Mouse (Mus musculus): Measurements from ENCODE around the gene Tfcp2.
A peak's percentile ranks its signal among the peaks of the same experiment; 100 is the strongest.
"Not testable (repeated sequence)": the region's sequence is repeated elsewhere in the genome, so short reads cannot be mapped to it uniquely, and the experiment has no call there.

Tfcp2 gene

GRCm38 (mm10) chr15:100556378-100556777, 4.6 kb upstream of the Tfcp2 start:
- no peak for DNase-seq (ENCODE audit: low spot score in 2 of 2)

- DNase-seq (ENCODE audit: low spot score in 2 of 2) = no peak
These were observed 4.2 kb upstream of the Tfcp2 start for GRCm38 (mm10) chr15:100555965-100556364.

- DNase-seq (ENCODE audit: low spot score in 2 of 2) = no peak
These were observed 1.5 kb downstream of the Tfcp2 start for GRCm38 (mm10) chr15:100550280-100550679.

- DNase-seq (ENCODE audit: low spot score in 2 of 2) = not testable (repeated sequence)
These were observed 8.2 kb downstream of the Tfcp2 start for GRCm38 (mm10) chr15:100543651-100544030.

- not testable (repeated sequence) for DNase-seq (ENCODE audit: low spot score in 2 of 2)
These were observed 8.7 kb downstream of the Tfcp2 start for GRCm38 (mm10) chr15:100542876-100543650.

- no peak for DNase-seq (ENCODE audit: low spot score in 2 of 2)
These were observed 10.4 kb downstream of the Tfcp2 start for GRCm38 (mm10) chr15:100541426-100541825.

GRCm38 (mm10) chr15:100541001-100541400, 10.8 kb downstream of the Tfcp2 start:
- not testable (repeated sequence) for DNase-seq (ENCODE audit: low spot score in 2 of 2)

GRCm38 (mm10) chr15:100539411-100539810, 12.4 kb downstream of the Tfcp2 start:
- no peak for DNase-seq (ENCODE audit: low spot score in 2 of 2)

- no peak for DNase-seq (ENCODE audit: low spot score in 2 of 2)
These were observed 13.9 kb downstream of the Tfcp2 start for GRCm38 (mm10) chr15:100537913-100538312.

GRCm38 (mm10) chr15:100527900-100528299, 23.9 kb downstream of the Tfcp2 start:
- no peak for DNase-seq (ENCODE audit: low spot score in 2 of 2)

GRCm38 (mm10) chr15:100525405-100525804, 26.4 kb downstream of the Tfcp2 start:
- no peak for DNase-seq (ENCODE audit: low spot score in 2 of 2)

- no peak for DNase-seq (ENCODE audit: low spot score in 2 of 2)
These were observed 31.5 kb downstream of the Tfcp2 start for GRCm38 (mm10) chr15:100520306-100520705.

- DNase-seq (ENCODE audit: low spot score in 2 of 2) = no peak
These were observed 36.7 kb downstream of the Tfcp2 start for GRCm38 (mm10) chr15:100515121-100515520.

GRCm38 (mm10) chr15:100513387-100513786, 38.4 kb downstream of the Tfcp2 start:
- DNase-seq (ENCODE audit: low spot score in 2 of 2) = no peak

GRCm38 (mm10) chr15:100510072-100510471, 41.7 kb downstream of the Tfcp2 start:
- DNase-seq (ENCODE audit: low spot score in 2 of 2) = no peak

- no peak for DNase-seq (ENCODE audit: low spot score in 2 of 2)
These were observed 43.2 kb downstream of the Tfcp2 start for GRCm38 (mm10) chr15:100508454-100509167.

- not testable (repeated sequence) for DNase-seq (ENCODE audit: low spot score in 2 of 2)
These were observed 52.3 kb downstream of the Tfcp2 start for GRCm38 (mm10) chr15:100499506-100499905.

- peak; percentile 97 to 98 for DNase-seq (ENCODE audit: low spot score in 2 of 2)
These were observed 56.7 kb downstream of the Tfcp2 start, which contains the start of gene Csrnp2 for GRCm38 (mm10) chr15:100495102-100495501. Csrnp2 (minus strand) TSS chr15:100495488.

GRCm38 (mm10) chr15:100494647-100495046, 57.2 kb downstream of the Tfcp2 start:
- peak; percentile 70 to 77 for DNase-seq (ENCODE audit: low spot score in 2 of 2)

GRCm38 (mm10) chr15:100491966-100492365, 59.8 kb downstream of the Tfcp2 start:
- no peak for DNase-seq (ENCODE audit: low spot score in 2 of 2)

- DNase-seq (ENCODE audit: low spot score in 2 of 2) = no peak
These were observed 62.5 kb downstream of the Tfcp2 start for GRCm38 (mm10) chr15:100489263-100489662.

GRCm38 (mm10) chr15:100488297-100488696, 63.5 kb downstream of the Tfcp2 start:
- DNase-seq (ENCODE audit: low spot score in 2 of 2) = not testable (repeated sequence)

GRCm38 (mm10) chr15:100487050-100487449, 64.8 kb downstream of the Tfcp2 start:
- no peak for DNase-seq (ENCODE audit: low spot score in 2 of 2)
